Mouse (Mus musculus) brain, embryonic 14.5 days (tissue): Measurements from ENCODE around the gene Trpv6.
A peak's percentile ranks its signal among the peaks of the same experiment; 100 is the strongest.

Experiments used
- CTCF ChIP-seq: fragments of 200-500 bp; IDR thresholded peaks from 2 replicates; pipeline ENCODE4 v1.5.1; 2012; ENCODE audit warnings: inconsistent platforms, mild to moderate bottlenecking, moderate library complexity, borderline replicate concordance; ENCODE audit not compliant: insufficient read depth, insufficient read length; ENCODE audit errors: extremely low read depth
- POLR2A ChIP-seq: fragments of 200-500 bp; IDR thresholded peaks from 2 replicates; pipeline ENCODE4 v1.6.1; 2012; ENCODE audit warnings: mild to moderate bottlenecking, inconsistent platforms, borderline replicate concordance; ENCODE audit not compliant: poor library complexity, insufficient read depth, insufficient read length, severe bottlenecking; ENCODE audit errors: extremely low read depth

GRCm38 (mm10) chr6:41622661-41623060 lies 13.5 kb downstream of the Trpv6 start:
- peak; percentile 50; the same call in 1 of the 2 replicates for TF ChIP-seq CTCF
- TF ChIP-seq POLR2A = no peak
